Mouse (Mus musculus) midbrain, embryonic 16.5 days (tissue): Measurements from ENCODE around the gene Nrl. TPM values are rescaled to one million over a fixed set of nuclear protein-coding genes. Genes with fewer than 3 reads are reported as not detected.
A peak's percentile ranks its signal among the peaks of the same experiment; 100 is the strongest.

Source experiments
- ATAC-seq: fragments of 200-750 bp; cut with Nextera tagmentation; 2 replicates; pipeline ENCODE4 v1.8.0; 2017; ENCODE audit warnings: moderate TSS enrichment
- H3K27ac ChIP-seq: fragments of 300-500 bp; sonication (generic); 2 replicates; pipeline ENCODE4 v1.5.1; 2014; ENCODE audit warnings: mild to moderate bottlenecking, low read length, mixed read lengths
- H3K27me3 ChIP-seq: fragments of 300-500 bp; sonication (generic); 2 replicates; pipeline ENCODE4 v1.6.1; 2014; ENCODE audit warnings: low read depth, low read length, mixed read lengths; ENCODE audit not compliant: control insufficient read depth, insufficient read depth
- H3K36me3 ChIP-seq: fragments of 300-500 bp; sonication (generic); 2 replicates; pipeline ENCODE4 v1.6.1; 2014; ENCODE audit warnings: mild to moderate bottlenecking, low read length, moderate library complexity, mixed read lengths; ENCODE audit not compliant: control insufficient read depth, insufficient read depth
- H3K4me1 ChIP-seq: fragments of 300-500 bp; sonication (generic); 2 replicates; pipeline ENCODE4 v1.6.1; 2014; ENCODE audit warnings: mild to moderate bottlenecking, low read length, mixed read lengths; ENCODE audit not compliant: control insufficient read depth, insufficient read depth
- H3K4me2 ChIP-seq: fragments of 300-500 bp; sonication (generic); 2 replicates; pipeline ENCODE4 v1.6.1; 2014; ENCODE audit warnings: mild to moderate bottlenecking, low read length, mixed read lengths
- H3K4me3 ChIP-seq: fragments of 300-500 bp; sonication (generic); 2 replicates; pipeline ENCODE4 v1.5.1; 2014; ENCODE audit warnings: low read depth, mild to moderate bottlenecking, low read length, moderate library complexity, mixed read lengths
- H3K9ac ChIP-seq: fragments of 300-500 bp; sonication (generic); 2 replicates; pipeline ENCODE4 v1.6.1; 2014; ENCODE audit warnings: low read depth, low read length, mixed read lengths
- H3K9me3 ChIP-seq: fragments of 300-500 bp; sonication (generic); replicated peaks from 2 replicates; pipeline ENCODE4 v1.6.1; 2014; ENCODE audit warnings: mild to moderate bottlenecking, low read length, mixed read lengths; ENCODE audit not compliant: control insufficient read depth, poor library complexity, severe bottlenecking
- WGBS: fragments of 180-500 bp; shearing (Covaris S2); extraction: QIAGEN DNeasy Blood & Tissue Kit; methylation state at CpG from one replicate; pipeline ENCODE4 v1.1.7; 2014; 5-methylcytosine and 5-hydroxymethylcytosine counted together
- polyA plus RNA-seq: library from polyadenylated mRNA; unstranded; fragments of >200 nt; fragmentation: Nextera tagmentation; extraction: Ambion mirVana; gene quantifications from 2 replicates; pipeline ENCODE4 v1.2.1, GENCODE M21; 2015

The Nrl gene
- polyA plus RNA-seq, 1 experiment from 2014 or later: 0.08 TPM

DNA sequence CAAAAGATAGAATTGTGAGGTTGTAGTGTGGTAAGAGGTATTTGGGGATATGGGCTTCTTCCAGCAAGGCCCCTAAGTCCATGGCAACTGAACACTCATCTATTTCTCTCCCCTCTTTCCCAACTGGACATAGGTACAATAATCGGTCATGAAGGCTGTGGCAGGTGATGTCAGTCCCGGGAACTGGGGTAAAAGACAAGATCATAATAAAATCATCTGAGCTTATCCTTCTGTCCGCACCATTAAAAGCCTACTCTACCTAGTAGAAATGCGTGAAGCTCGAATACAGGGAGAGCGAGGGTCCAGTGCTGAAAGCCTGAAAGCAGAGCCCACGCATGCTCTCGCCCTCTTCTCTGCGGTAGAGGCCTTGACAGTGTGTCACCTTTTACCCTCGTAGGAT lies 45.2 kb downstream of the Nrl start:
- H3K36me3 ChIP-seq: no peaks in the 10 kb centered on the region
- H3K4me3 ChIP-seq: no peak overlapping the region
- no peak for ATAC-seq
- no peak overlapping the region for H3K4me2 ChIP-seq
- 94% methylated on average over 10 of the region's 10 CpGs for WGBS
- no peak overlapping the region for H3K9ac ChIP-seq
- H3K27me3 ChIP-seq: no peaks in the 10 kb centered on the region
- no peak overlapping the region for H3K27ac ChIP-seq
- no peaks in the 10 kb centered on the region for H3K9me3 ChIP-seq
- H3K4me1 ChIP-seq: no peaks in the 10 kb centered on the region

DNA sequence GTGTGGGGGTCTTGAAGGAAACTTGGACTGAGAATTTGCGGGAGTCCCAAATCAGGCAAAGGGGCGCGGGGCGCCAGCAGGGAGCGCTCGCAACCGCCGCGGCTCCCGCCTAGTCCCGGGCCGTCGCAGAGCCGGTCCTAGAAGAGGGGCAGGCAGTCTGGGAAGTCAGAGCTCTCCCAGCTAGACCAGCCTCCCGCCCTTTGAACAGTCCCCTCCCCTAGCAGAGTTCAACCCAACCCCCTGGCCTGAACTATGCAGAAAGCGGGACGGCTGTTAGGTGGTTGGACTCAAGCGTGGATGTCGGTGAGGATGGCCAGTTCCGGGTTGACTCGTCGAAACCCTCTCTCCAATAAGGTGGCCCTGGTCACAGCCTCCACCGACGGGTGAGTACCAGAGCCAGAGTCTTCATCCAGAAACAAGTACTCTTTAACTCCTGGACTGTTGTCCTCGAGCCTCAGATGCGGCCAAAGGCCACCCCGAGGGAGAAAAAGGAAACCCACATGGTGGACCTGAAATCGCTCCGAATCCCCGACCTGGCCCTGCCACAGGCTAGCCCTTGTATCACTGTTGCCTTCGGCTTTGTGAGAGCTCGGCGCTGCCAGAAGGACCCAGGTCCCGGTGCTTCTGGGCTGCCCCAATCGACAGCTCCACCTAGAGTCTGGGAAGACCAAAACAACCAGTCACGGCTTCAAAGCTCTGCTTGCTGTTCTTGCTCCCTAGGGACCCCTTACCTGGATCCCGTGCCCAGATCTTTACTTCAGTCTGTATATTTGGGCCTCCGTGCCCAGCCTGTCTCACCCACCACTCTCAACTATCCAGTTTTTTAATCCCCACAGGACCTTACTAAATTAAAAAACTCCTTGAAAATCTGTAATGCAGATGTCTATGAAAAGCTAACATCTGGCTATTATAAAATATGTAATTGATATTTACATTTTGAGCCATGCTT lies 45.9 kb downstream of the Nrl start, which contains the start of gene Dhrs4:
Dhrs4 (plus strand) TSS at position 108 of the 949 bp plus-strand sequence.
- H3K4me1 ChIP-seq: no peaks in the 10 kb centered on the region
- peak within 1 kb of the TSS; percentile 49 for H3K9ac ChIP-seq
- no peaks in the 10 kb centered on the region for H3K36me3 ChIP-seq
- H3K27me3 ChIP-seq: no peaks in the 10 kb centered on the region
- H3K4me3 ChIP-seq: peak within 1 kb of the TSS; percentile 44
- peak; percentile 85 for ATAC-seq
- peak within 1 kb of the TSS; percentile 5; the same call in 1 of the 2 replicates for H3K27ac ChIP-seq
- H3K9me3 ChIP-seq: no peaks in the 10 kb centered on the region
- WGBS: 1% methylated on average over 38 of the region's 38 CpGs
- H3K4me2 ChIP-seq: peak within 1 kb of the TSS; percentile 56

DNA sequence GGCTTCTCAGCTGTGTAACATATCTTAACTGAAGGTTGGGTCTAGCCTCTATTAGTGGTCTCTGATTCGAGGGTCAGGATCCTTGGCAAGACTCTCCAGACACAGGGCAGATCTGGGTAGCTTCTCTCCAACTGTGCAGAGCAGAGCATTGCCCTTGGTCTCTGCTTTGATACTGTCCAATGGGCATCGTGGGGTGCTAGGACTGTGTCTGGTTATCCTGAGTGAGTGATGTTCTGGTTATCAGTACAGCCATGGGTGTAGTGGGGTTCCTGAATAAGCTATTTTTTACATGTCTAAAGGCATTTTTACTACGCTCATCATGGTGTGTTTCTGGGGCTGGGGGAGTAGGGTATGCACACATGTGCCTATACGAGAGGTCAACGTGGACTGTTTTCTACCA lies 47.0 kb downstream of the Nrl start:
- no peaks in the 10 kb centered on the region for H3K27me3 ChIP-seq
- 84% methylated on average over 5 of the region's 5 CpGs for WGBS
- no peaks in the 10 kb centered on the region for H3K4me1 ChIP-seq
- H3K9ac ChIP-seq: no peak overlapping the region
- no peak overlapping the region for H3K4me2 ChIP-seq
- no peaks in the 10 kb centered on the region for H3K36me3 ChIP-seq
- no peak overlapping the region for H3K4me3 ChIP-seq
- no peaks in the 10 kb centered on the region for H3K9me3 ChIP-seq
- no peak for ATAC-seq
- no peak overlapping the region for H3K27ac ChIP-seq

DNA sequence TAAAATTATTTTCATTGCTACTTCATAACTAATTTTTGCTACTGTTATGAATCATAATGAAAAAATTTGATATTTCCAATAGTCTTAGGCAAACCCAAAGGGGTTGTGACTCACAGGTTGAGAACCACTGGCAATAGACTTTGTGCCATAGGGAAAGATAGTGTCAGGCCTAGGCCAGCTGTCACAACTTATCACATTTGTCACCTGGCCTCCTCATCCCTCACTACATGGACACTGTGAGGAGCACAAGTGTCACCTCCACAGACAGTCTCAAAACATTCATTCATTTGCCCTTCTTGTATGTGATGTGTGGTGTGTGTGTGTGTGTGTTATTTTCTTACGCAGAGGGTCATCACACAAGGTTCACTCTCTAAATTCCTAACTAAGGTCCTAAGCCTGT lies 47.4 kb downstream of the Nrl start:
- no peaks in the 10 kb centered on the region for H3K9me3 ChIP-seq
- H3K4me3 ChIP-seq: no peak overlapping the region
- no peaks in the 10 kb centered on the region for H3K4me1 ChIP-seq
- no peaks in the 10 kb centered on the region for H3K27me3 ChIP-seq
- WGBS: 100% methylated on average over 1 of the region's 1 CpGs
- H3K4me2 ChIP-seq: no peak overlapping the region
- no peak overlapping the region for H3K27ac ChIP-seq
- no peaks in the 10 kb centered on the region for H3K36me3 ChIP-seq
- no peak overlapping the region for H3K9ac ChIP-seq
- ATAC-seq: no peak

DNA sequence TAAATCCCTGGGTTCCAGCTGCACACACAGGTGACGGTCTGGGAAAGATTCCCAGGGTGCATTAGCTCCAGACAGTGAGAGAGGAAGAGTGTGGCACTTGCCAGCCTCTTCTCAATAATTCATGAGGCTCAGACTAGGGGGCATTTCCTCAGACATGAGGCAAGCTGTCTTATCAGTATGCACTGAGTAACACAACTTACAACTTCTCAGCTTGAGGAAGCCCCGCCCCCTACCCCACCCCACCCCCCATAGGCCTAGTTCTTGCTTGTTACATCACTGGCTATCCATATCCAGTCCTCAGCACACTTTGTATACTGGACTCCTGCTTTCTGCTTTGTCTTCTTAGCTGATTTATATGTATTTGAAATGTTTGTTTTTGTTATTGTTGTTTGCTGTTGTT lies 49.1 kb downstream of the Nrl start:
- Histone ChIP-seq H3K4me2 (no peak overlapping the region), H3K27ac (no peak overlapping the region), H3K9me3 (no peaks in the 10 kb centered on the region), H3K9ac (no peak overlapping the region), H3K27me3 (no peaks in the 10 kb centered on the region), H3K4me3 (no peak overlapping the region), H3K4me1 (no peaks in the 10 kb centered on the region), H3K36me3 (no peaks in the 10 kb centered on the region)
- 52% methylated on average over 2 of the region's 2 CpGs for WGBS
- no peak for ATAC-seq

DNA sequence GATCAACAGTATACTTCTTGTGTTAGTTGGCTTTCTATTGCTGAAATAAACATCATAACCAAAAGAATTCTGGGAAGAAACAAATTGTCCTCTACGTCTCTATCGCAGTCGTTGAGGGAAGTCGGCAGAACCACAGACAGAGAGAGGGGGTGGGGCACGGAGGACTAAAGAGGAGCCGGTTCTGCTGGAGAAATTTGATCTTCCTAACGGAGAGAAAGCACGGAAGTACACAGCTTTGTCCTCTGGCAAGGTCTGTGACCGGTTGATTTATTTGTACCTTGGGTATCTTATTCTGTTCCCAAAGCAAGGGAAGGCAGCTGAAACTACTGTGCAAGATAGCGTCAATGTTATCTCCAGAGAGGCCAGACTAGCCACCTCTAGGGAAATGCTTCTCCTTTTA lies 54.0 kb downstream of the Nrl start:
- H3K27ac ChIP-seq: no peak overlapping the region
- no peaks in the 10 kb centered on the region for H3K4me1 ChIP-seq
- H3K4me3 ChIP-seq: no peak overlapping the region
- H3K27me3 ChIP-seq: no peaks in the 10 kb centered on the region
- 21% methylated on average over 10 of the region's 10 CpGs for WGBS
- H3K9me3 ChIP-seq: no peaks in the 10 kb centered on the region
- no peak overlapping the region for H3K9ac ChIP-seq
- ATAC-seq: no peak
- H3K4me2 ChIP-seq: no peak overlapping the region
- no peaks in the 10 kb centered on the region for H3K36me3 ChIP-seq

DNA sequence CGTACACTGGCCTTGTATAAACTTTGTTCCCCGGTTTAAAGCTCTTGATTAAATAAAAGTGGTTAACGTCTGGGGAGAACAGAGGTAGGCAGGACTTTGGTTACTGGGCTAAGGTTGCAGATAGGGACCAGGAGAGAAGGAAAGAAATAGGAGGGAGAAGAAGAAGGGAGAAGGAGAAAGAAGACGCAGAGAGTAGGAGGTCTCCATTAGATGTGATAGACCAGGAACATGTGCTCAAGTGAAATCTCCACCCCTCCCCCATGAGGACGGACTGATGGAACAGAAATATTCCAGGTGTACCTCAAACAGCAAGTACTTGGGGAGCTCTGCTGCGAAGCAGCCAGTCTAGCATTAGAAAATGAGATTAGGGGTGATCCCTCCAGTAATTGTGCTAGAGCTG lies 55.0 kb downstream of the Nrl start:
- Histone ChIP-seq H3K9me3 (no peaks in the 10 kb centered on the region), H3K36me3 (no peaks in the 10 kb centered on the region), H3K27me3 (no peaks in the 10 kb centered on the region), H3K4me2 (no peak overlapping the region), H3K4me3 (no peak overlapping the region), H3K4me1 (no peaks in the 10 kb centered on the region), H3K9ac (no peak overlapping the region), H3K27ac (no peak overlapping the region)
- 81% methylated on average over 6 of the region's 6 CpGs for WGBS
- no peak for ATAC-seq

DNA sequence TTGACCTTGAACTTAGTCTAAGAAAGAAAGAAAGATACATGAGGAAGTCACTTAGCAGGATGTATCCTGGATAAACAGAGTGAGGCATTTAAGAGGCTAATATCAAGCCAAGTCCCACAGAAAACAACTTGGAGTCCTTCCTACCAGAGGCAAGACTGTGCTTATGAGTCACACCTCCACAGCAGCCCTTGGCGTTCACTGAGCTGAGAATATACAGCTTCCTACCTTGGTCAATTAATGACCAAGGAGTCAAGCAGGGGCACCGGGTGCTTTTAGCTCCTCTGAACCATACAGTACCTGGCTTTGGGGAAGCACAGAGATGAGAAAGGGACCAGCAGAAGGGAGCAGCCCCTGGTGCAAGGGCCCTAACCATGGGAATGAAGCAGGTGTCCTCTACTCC lies 55.7 kb downstream of the Nrl start:
- no peaks in the 10 kb centered on the region for H3K9me3 ChIP-seq
- H3K36me3 ChIP-seq: no peaks in the 10 kb centered on the region
- H3K27ac ChIP-seq: no peak overlapping the region
- no peak overlapping the region for H3K9ac ChIP-seq
- H3K4me1 ChIP-seq: no peaks in the 10 kb centered on the region
- ATAC-seq: no peak
- H3K27me3 ChIP-seq: no peaks in the 10 kb centered on the region
- H3K4me3 ChIP-seq: no peak overlapping the region
- no peak overlapping the region for H3K4me2 ChIP-seq
- WGBS: 86% methylated on average over 2 of the region's 2 CpGs
